9 mouse cellular contexts compared by ENCODE assay signal in the genomic region with DNA sequence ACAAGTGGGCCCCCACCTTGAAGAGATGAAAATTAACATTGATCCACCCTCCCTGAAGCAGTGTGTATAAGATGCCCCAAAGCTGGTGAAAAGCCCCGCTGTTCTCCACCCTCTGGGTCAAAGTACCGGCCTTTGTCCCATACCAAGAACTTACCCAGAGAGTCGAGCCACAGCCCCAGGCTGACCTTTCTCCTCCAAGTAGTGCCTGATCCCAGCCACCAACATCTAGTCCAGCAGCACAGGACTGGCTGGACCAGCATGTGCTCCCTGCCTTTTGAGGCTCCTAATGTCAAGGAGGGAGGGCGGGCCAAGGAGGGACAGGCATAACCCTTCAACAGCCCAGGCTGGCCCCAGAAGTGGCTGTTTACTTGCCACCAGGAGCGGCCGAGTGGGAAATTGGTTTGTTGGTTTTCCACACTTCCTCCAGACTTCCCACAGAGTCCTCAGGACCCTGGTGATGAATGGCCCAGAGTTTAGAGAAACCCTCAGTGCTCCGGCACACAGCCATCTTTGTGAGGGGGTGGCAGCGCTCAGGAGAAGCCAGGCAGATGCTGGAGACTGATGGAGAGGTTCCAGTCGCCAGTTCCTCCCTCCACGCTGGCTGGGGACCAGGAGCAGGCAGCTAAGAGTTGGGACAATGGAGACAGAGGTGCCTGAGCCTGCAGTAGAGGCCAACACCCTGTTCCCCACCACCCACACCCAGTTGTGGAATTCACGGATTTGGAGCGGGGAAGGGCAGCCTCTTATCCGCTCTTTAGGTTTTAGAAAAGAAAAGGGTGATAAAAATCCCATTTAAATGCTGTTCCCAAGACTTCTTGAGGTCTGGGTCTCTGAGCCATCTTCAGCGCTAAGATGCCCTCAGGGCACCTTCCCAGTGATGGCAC. TPM values are rescaled to one million over a fixed set of nuclear protein-coding genes. Genes with fewer than 3 reads are reported as not detected.
DNase-seq lines count a peak whose midpoint lies in the region; ATAC-seq and TF ChIP-seq lines count a peak whose summit lies in the region.
"Had no signal": no experiment of that assay in that cellular context is flagged by ENCODE, and none has a peak within 500 bp of the region (broad histone marks: within the 10 kb centered on the region; RNA-seq: fewer than 3 reads in every experiment).

No protein-coding gene starts in this region.

- DNase-seq in forebrain, postnatal 0 days = peak; percentile 45
- DNase-seq in forebrain, embryonic 10.5 days (ENCODE audit: extremely low spot score, low spot score) = no peak
- no peak for DNase-seq in neural tube, embryonic 10.5 days (ENCODE audit: extremely low spot score, low spot score)
- DNase-seq in adrenal gland, postnatal 10 days = no peak
- no peak for DNase-seq in thymus, postnatal 4 days
- DNase-seq: cerebellum, postnatal 36 days had no signal

- TF ChIP-seq CTCF in forebrain, postnatal 0 days (IDR thresholded peaks at IDR 0.05; ENCODE audit: low read depth) = no peak

- H3K9ac ChIP-seq in forebrain, postnatal 0 days = no peak overlapping the region
- H3K9ac ChIP-seq in neural tube, embryonic 12.5 days = no peak overlapping the region
- H3K9ac ChIP-seq in limb, embryonic 13.5 days = peak overlapping the region; percentile 19; the same call in 1 of the 2 replicates
- peak overlapping the region; percentile 18 for H3K9ac ChIP-seq in stomach, embryonic 16.5 days (ENCODE audit: low read length)

- no peak overlapping the region for H3K27ac ChIP-seq in forebrain, postnatal 0 days (ENCODE audit: low read depth, low read length)
- no peak overlapping the region for H3K27ac ChIP-seq in forebrain, embryonic 10.5 days
- H3K27ac ChIP-seq in neural tube, embryonic 12.5 days = no peak overlapping the region
- H3K27ac ChIP-seq in limb, embryonic 13.5 days = no peak overlapping the region; the same call in 1 of the 2 replicates
- H3K27ac ChIP-seq in stomach, embryonic 16.5 days (ENCODE audit: low read length) = peak overlapping the region; percentile 64

- WGBS in forebrain, postnatal 0 days = 64% methylated on average over 14 of the region's 14 CpGs
- WGBS in forebrain, embryonic 10.5 days = 76% methylated on average over 14 of the region's 14 CpGs
- 63% methylated on average over 14 of the region's 14 CpGs for WGBS in neural tube, embryonic 12.5 days
- WGBS in limb, embryonic 13.5 days = 60% methylated on average over 14 of the region's 14 CpGs
- 49% methylated on average over 14 of the region's 14 CpGs for WGBS in stomach, embryonic 16.5 days

- H3K4me1 ChIP-seq in forebrain, postnatal 0 days (ENCODE audit: insufficient read depth) = peaks cover 12% of the 10 kb centered on the region; the same call in 1 of the 2 replicates
- H3K4me1 ChIP-seq in forebrain, embryonic 10.5 days = peaks cover 80% of the 10 kb centered on the region
- H3K4me1 ChIP-seq in neural tube, embryonic 12.5 days = peaks cover 54% of the 10 kb centered on the region
- peaks cover 74% of the 10 kb centered on the region for H3K4me1 ChIP-seq in limb, embryonic 13.5 days
- H3K4me1 ChIP-seq in stomach, embryonic 16.5 days (ENCODE audit: control insufficient read depth, insufficient read depth, low read length) = peaks cover 49% of the 10 kb centered on the region

- no peak for ATAC-seq in forebrain, postnatal 0 days
- no peak for ATAC-seq in neural tube, embryonic 12.5 days (ENCODE audit: low FRiP score, low read depth)
- no peak for ATAC-seq in limb, embryonic 13.5 days (ENCODE audit: low FRiP score, low read depth)
- ATAC-seq in stomach, embryonic 16.5 days (ENCODE audit: insufficient read depth, low FRiP score) = no peak

- no peaks in the 10 kb centered on the region for H3K36me3 ChIP-seq in forebrain, postnatal 0 days (ENCODE audit: insufficient read depth)
- peaks cover 2% of the 10 kb centered on the region; the same call in 1 of the 2 replicates for H3K36me3 ChIP-seq in forebrain, embryonic 10.5 days (replicated peaks)
- H3K36me3 ChIP-seq in neural tube, embryonic 12.5 days = no peaks in the 10 kb centered on the region
- no peaks in the 10 kb centered on the region for H3K36me3 ChIP-seq in limb, embryonic 13.5 days
- no peaks in the 10 kb centered on the region for H3K36me3 ChIP-seq in stomach, embryonic 16.5 days (ENCODE audit: control insufficient read depth, insufficient read depth, low read length)

- H3K9me3 ChIP-seq in forebrain, postnatal 0 days (ENCODE audit: low read length) = no peaks in the 10 kb centered on the region
- no peaks in the 10 kb centered on the region for H3K9me3 ChIP-seq in forebrain, embryonic 10.5 days
- H3K9me3 ChIP-seq in neural tube, embryonic 12.5 days = no peaks in the 10 kb centered on the region
- H3K9me3 ChIP-seq in limb, embryonic 13.5 days = no peaks in the 10 kb centered on the region
- no peaks in the 10 kb centered on the region for H3K9me3 ChIP-seq in stomach, embryonic 16.5 days (replicated peaks; ENCODE audit: control insufficient read depth, low read length)

- H3K4me3 ChIP-seq in forebrain, postnatal 0 days (ENCODE audit: low read depth, low read length) = no peak overlapping the region
- H3K4me3 ChIP-seq in forebrain, embryonic 10.5 days = no peak overlapping the region
- H3K4me3 ChIP-seq in neural tube, embryonic 12.5 days = no peak overlapping the region
- H3K4me3 ChIP-seq in limb, embryonic 13.5 days = no peak overlapping the region
- H3K4me3 ChIP-seq in stomach, embryonic 16.5 days (replicated peaks; ENCODE audit: low read length) = no peak overlapping the region

- no peaks in the 10 kb centered on the region for H3K27me3 ChIP-seq in forebrain, postnatal 0 days (ENCODE audit: insufficient read depth, low read length)
- peaks cover 52% of the 10 kb centered on the region for H3K27me3 ChIP-seq in forebrain, embryonic 10.5 days (ENCODE audit: poor library complexity, severe bottlenecking)
- H3K27me3 ChIP-seq in neural tube, embryonic 12.5 days (replicated peaks) = peaks cover 9% of the 10 kb centered on the region; the same call in 1 of the 2 replicates
- H3K27me3 ChIP-seq in limb, embryonic 13.5 days = no peaks in the 10 kb centered on the region; the same call in 1 of the 2 replicates
- no peaks in the 10 kb centered on the region for H3K27me3 ChIP-seq in stomach, embryonic 16.5 days (ENCODE audit: control insufficient read depth, insufficient read depth, low read length)

- no peak overlapping the region for H3K4me2 ChIP-seq in forebrain, postnatal 0 days (ENCODE audit: low read depth)
- H3K4me2 ChIP-seq in neural tube, embryonic 12.5 days (replicated peaks) = 0 out of 2 replicates have a peak overlapping the region, but pooled peaks have one; percentile 10
- peak overlapping the region; percentile 9; the same call in 1 of the 2 replicates for H3K4me2 ChIP-seq in limb, embryonic 13.5 days (replicated peaks)
- peak overlapping the region; percentile 16; the same call in 1 of the 2 replicates for H3K4me2 ChIP-seq in stomach, embryonic 16.5 days (ENCODE audit: low read depth, low read length)

RNA-seq across cellular contexts. Expression of gene Chst3, which starts 3.7 kb away (rescaled TPM):
- total RNA-seq in forebrain, postnatal 0 days (2014; rRNA removed) = 3.9 and 5.6 TPM in 2 replicates
- 0.33 and 0.61 TPM in 2 replicates for polyA plus RNA-seq in forebrain, postnatal 0 days (2015; fragmentation: Nextera tagmentation; extraction: Ambion mirVana)
- 2.1 and 2.4 TPM in 2 replicates for polyA plus RNA-seq in forebrain, embryonic 10.5 days (2016; fragmentation: Nextera tagmentation; extraction: Ambion mirVana)
- 2.9 and 3.3 TPM in 2 replicates for polyA plus RNA-seq in neural tube, embryonic 12.5 days (2016; fragmentation: Nextera tagmentation; extraction: Ambion mirVana)
- polyA plus RNA-seq in limb, embryonic 13.5 days (2015; fragmentation: Nextera tagmentation; extraction: Ambion mirVana) = 3.1 and 3.7 TPM in 2 replicates
- 2.0 and 2.1 TPM in 2 replicates for polyA plus RNA-seq in stomach, embryonic 16.5 days (2015; fragmentation: Nextera tagmentation; extraction: Ambion mirVana)
- total RNA-seq in adrenal gland, postnatal 10 days (2021) = 1 to 10 TPM; 2.8 to 3.0 TPM

Comparison
In these comparisons a context has a peak if more than half of its experiments do, and no peak if none do; other contexts are left out.
1. H3K9ac ChIP-seq: peak in limb, embryonic 13.5 days (single experiment) and stomach, embryonic 16.5 days (single experiment); none in forebrain, postnatal 0 days (single experiment) and neural tube, embryonic 12.5 days (single experiment).